Mouse (Mus musculus): ENCODE results near the gene Fgf18. TPM values are rescaled to one million over a fixed set of nuclear protein-coding genes. Genes with fewer than 3 reads are reported as not detected.

Fgf18 gene
- total RNA-seq, 2 experiments from 2014 or later: 3.2 to 3.5 TPM

GRCm38 (mm10) chr11:33151780-33152145 is 4.6 kb upstream of the Fgf18 start:
- intact Hi-C loops (cut with DNase I): no loop called here
- no peak for DNase-seq (ENCODE audit: low spot score in 2 of 2)

- intact Hi-C loops (cut with DNase I): no loop called here
- DNase-seq (ENCODE audit: low spot score in 2 of 2): no peak
These were observed 4.1 kb upstream of the Fgf18 start for GRCm38 (mm10) chr11:33151128-33151779.

- intact Hi-C loops (cut with DNase I): no loop called here
- DNase-seq (ENCODE audit: low spot score in 2 of 2): no peak
These were observed 3.2 kb upstream of the Fgf18 start for GRCm38 (mm10) chr11:33150364-33150763.

- intact Hi-C loops (cut with DNase I): loop anchor here (2.0 to 10.0 kb wide), 5 partner anchors 72 to 505 kb away; partner anchors contain the start of gene Fbxw11
These were observed 2.3 kb upstream of the Fgf18 start for GRCm38 (mm10) chr11:33149453-33149852.

GRCm38 (mm10) chr11:33149088-33149436 is 1.9 kb upstream of the Fgf18 start:
- DNase-seq (ENCODE audit: low spot score in 2 of 2): no peak
- intact Hi-C loops (cut with DNase I): loop anchor here (2.0 to 10.0 kb wide), 5 partner anchors 72 to 504 kb away; partner anchors contain the start of gene Fbxw11

More at GRCm38 (mm10) chr11:33149453-33149852, 2.3 kb upstream of the Fgf18 start:
- DNase-seq (ENCODE audit: low spot score in 2 of 2): no peak

GRCm38 (mm10) chr11:33148338-33149087 is 1.3 kb upstream of the Fgf18 start:
- intact Hi-C loops (cut with DNase I): loop anchor here (1.0 to 10.0 kb wide), 6 partner anchors 71 to 504 kb away; partner anchors contain the start of gene Fbxw11
- DNase-seq (ENCODE audit: low spot score in 2 of 2): peak; percentile 69 to 78

GRCm38 (mm10) chr11:33147572-33148337 is 555 bp upstream of the Fgf18 start:
- peak in 1 of 2 experiments; percentile 16 for DNase-seq (ENCODE audit: low spot score in 2 of 2)
- intact Hi-C loops (cut with DNase I): loop anchor here (1.0 to 10.0 kb wide), 6 partner anchors 70 to 503 kb away; partner anchors contain the start of gene Fbxw11

GRCm38 (mm10) chr11:33146651-33147131 is 509 bp downstream of the Fgf18 start:
- peak; percentile 22 to 23 for DNase-seq (ENCODE audit: low spot score in 2 of 2)
- intact Hi-C loops (cut with DNase I): loop anchor here (5.0 to 10.0 kb wide), 3 partner anchors 69 to 502 kb away; partner anchors contain the start of gene Fbxw11

GRCm38 (mm10) chr11:33146143-33146497 is 1.1 kb downstream of the Fgf18 start:
- DNase-seq (ENCODE audit: low spot score in 2 of 2): peak; percentile 82 to 96
- intact Hi-C loops (cut with DNase I): loop anchor here (5.0 to 10.0 kb wide), 3 partner anchors 69 to 501 kb away; partner anchors contain the start of gene Fbxw11

GRCm38 (mm10) chr11:33145201-33146142 is 1.7 kb downstream of the Fgf18 start:
- DNase-seq (ENCODE audit: low spot score in 2 of 2): peak in 1 of 2 experiments; percentile 13

GRCm38 (mm10) chr11:33143906-33144305 is 3.3 kb downstream of the Fgf18 start:
- no peak for DNase-seq (ENCODE audit: low spot score in 2 of 2)
- intact Hi-C loops (cut with DNase I): loop anchor here (10.0 kb wide), 1 partner anchor 499 kb away; the partner anchor contains the start of gene Fbxw11

More at GRCm38 (mm10) chr11:33145201-33146142, 1.7 kb downstream of the Fgf18 start:
- intact Hi-C loops (cut with DNase I): loop anchor here (5.0 to 10.0 kb wide), 3 partner anchors 68 to 501 kb away; partner anchors contain the start of gene Fbxw11

- intact Hi-C loops (cut with DNase I): loop anchor here (10.0 kb wide), 1 partner anchor 498 kb away; the partner anchor contains the start of gene Fbxw11
- DNase-seq (ENCODE audit: low spot score in 2 of 2): no peak
These were observed 4.4 kb downstream of the Fgf18 start for GRCm38 (mm10) chr11:33142801-33143200.

GRCm38 (mm10) chr11:33140111-33140460 is 7.1 kb downstream of the Fgf18 start:
- no peak for DNase-seq (ENCODE audit: low spot score in 2 of 2)
- intact Hi-C loops (cut with DNase I): loop anchor here (10.0 kb wide), 1 partner anchor 495 kb away; the partner anchor contains the start of gene Fbxw11

- DNase-seq (ENCODE audit: low spot score in 2 of 2): no peak
- intact Hi-C loops (cut with DNase I): loop anchor here (10.0 kb wide), 1 partner anchor 495 kb away; the partner anchor contains the start of gene Fbxw11
These were observed 7.6 kb downstream of the Fgf18 start for GRCm38 (mm10) chr11:33139458-33140110.

- intact Hi-C loops (cut with DNase I): no loop called here
- no peak for DNase-seq (ENCODE audit: low spot score in 2 of 2)
These were observed 8.5 kb downstream of the Fgf18 start for GRCm38 (mm10) chr11:33138686-33139085.

GRCm38 (mm10) chr11:33134391-33134986 is 12.7 kb downstream of the Fgf18 start:
- no peak for DNase-seq (ENCODE audit: low spot score in 2 of 2)
- intact Hi-C loops (cut with DNase I): no loop called here

GRCm38 (mm10) chr11:33132619-33133338 is 14.4 kb downstream of the Fgf18 start:
- DNase-seq (ENCODE audit: low spot score in 2 of 2): no peak
- intact Hi-C loops (cut with DNase I): no loop called here

Data from left cerebral cortex, postnatal 25 days (tissue).